Mouse (Mus musculus): ENCODE data around the gene Krt31.

Krt31 gene

GRCm38 (mm10) chr11:100050451-100050850 lies at the start of gene Krt31:
Krt31 (minus strand) TSS chr11:100050551.
- DNase-seq: no peak

- DNase-seq: no peak
Measured at GRCm38 (mm10) chr11:100097819-100098218, 47.5 kb upstream of the Krt31 start.

GRCm38 (mm10) chr11:100096141-100096540 lies 45.8 kb upstream of the Krt31 start, which contains the start of gene Krt35:
Krt35 (minus strand) TSS chr11:100096241.
- DNase-seq: no peak

GRCm38 (mm10) chr11:100088378-100089025 lies 38.2 kb upstream of the Krt31 start:
- no peak for DNase-seq

GRCm38 (mm10) chr11:100087861-100088260 lies 37.5 kb upstream of the Krt31 start, which contains the start of gene Krt32:
Krt32 (minus strand) TSS chr11:100088226.
- no peak for DNase-seq

GRCm38 (mm10) chr11:100073873-100074272 lies 23.5 kb upstream of the Krt31 start:
- DNase-seq: no peak

- no peak for DNase-seq
Measured at GRCm38 (mm10) chr11:100067293-100068036, 17.1 kb upstream of the Krt31 start.

GRCm38 (mm10) chr11:100066236-100067010 lies 16.1 kb upstream of the Krt31 start:
- DNase-seq: no peak

GRCm38 (mm10) chr11:100058875-100059274 lies 8.5 kb upstream of the Krt31 start:
- DNase-seq: no peak

GRCm38 (mm10) chr11:100055686-100056655 lies 5.6 kb upstream of the Krt31 start:
- no peak for DNase-seq

GRCm38 (mm10) chr11:100047193-100047592 lies 3.2 kb downstream of the Krt31 start:
- DNase-seq: no peak

GRCm38 (mm10) chr11:100046303-100046866 lies 4.0 kb downstream of the Krt31 start:
- no peak for DNase-seq

GRCm38 (mm10) chr11:100041454-100041853 lies 8.9 kb downstream of the Krt31 start, which contains the start of gene Krt34:
Krt34 (minus strand) TSS chr11:100041554.
- DNase-seq: no peak

GRCm38 (mm10) chr11:100029768-100030167 lies 20.6 kb downstream of the Krt31 start, which contains the start of gene Krt33b:
Krt33b (minus strand) TSS chr11:100029868.
- DNase-seq: no peak

GRCm38 (mm10) chr11:100021438-100021837 lies 28.9 kb downstream of the Krt31 start:
- no peak for DNase-seq

GRCm38 (mm10) chr11:100019466-100019865 lies 30.9 kb downstream of the Krt31 start:
- DNase-seq: no peak

GRCm38 (mm10) chr11:100016112-100016511 lies 34.2 kb downstream of the Krt31 start, which contains the start of gene Krt33a:
Krt33a (minus strand) TSS chr11:100016212.
- no peak for DNase-seq

GRCm38 (mm10) chr11:100013691-100014171 lies 36.6 kb downstream of the Krt31 start:
- no peak for DNase-seq

- no peak for DNase-seq
Measured at GRCm38 (mm10) chr11:100010682-100011081, 39.7 kb downstream of the Krt31 start.

- DNase-seq: no peak
Measured at GRCm38 (mm10) chr11:100008336-100008735, 42.0 kb downstream of the Krt31 start.

- DNase-seq: no peak
Measured at GRCm38 (mm10) chr11:100006624-100007023, 43.7 kb downstream of the Krt31 start.
